In genomic region chr9:87193721-87194120, GRCm38 (mm10) we compare ENCODE assay signal across 24 mouse cellular contexts. TPM values are rescaled to one million over a fixed set of nuclear protein-coding genes. Genes with fewer than 3 reads are reported as not detected.
A peak's percentile ranks its signal among the peaks of the same experiment; 100 is the strongest.
DNase-seq lines count a peak whose midpoint lies in the region; ATAC-seq lines count a peak whose summit lies in the region.
"Had no signal": no experiment of that assay in that cellular context is flagged by ENCODE, and none has a peak within 500 bp of the region (broad histone marks: within the 10 kb centered on the region; RNA-seq: fewer than 3 reads in every experiment).

No protein-coding gene starts in this region.

- no peak overlapping the region for H3K27ac ChIP-seq in embryonic facial prominence, embryonic 11.5 days (replicated peaks; ENCODE audit: low read depth, low read length)
- H3K27ac ChIP-seq in embryonic facial prominence, embryonic 10.5 days (replicated peaks), result no peak overlapping the region
- H3K27ac ChIP-seq: forebrain, embryonic 10.5 days; forebrain, embryonic 13.5 days; heart, adult 2 months; heart, embryonic 10.5 days; heart, embryonic 13.5 days; hindbrain, embryonic 12.5 days; hindbrain, embryonic 15.5 days; intestine, embryonic 15.5 days had no signal

- no peaks in the 10 kb centered on the region for H3K27me3 ChIP-seq in embryonic facial prominence, embryonic 11.5 days (ENCODE audit: control insufficient read depth, insufficient read depth, low read length)
- H3K27me3 ChIP-seq in embryonic facial prominence, embryonic 10.5 days (replicated peaks; ENCODE audit: low read depth, poor library complexity, severe bottlenecking), result no peaks in the 10 kb centered on the region
- H3K27me3 ChIP-seq: forebrain, embryonic 13.5 days; heart, embryonic 13.5 days; hindbrain, embryonic 12.5 days; hindbrain, embryonic 15.5 days; intestine, embryonic 15.5 days; Patski had no signal

- no peak overlapping the region for H3K9ac ChIP-seq in embryonic facial prominence, embryonic 11.5 days (replicated peaks; ENCODE audit: low read length)
- H3K9ac ChIP-seq: forebrain, embryonic 13.5 days; forebrain, postnatal 0 days; heart, embryonic 13.5 days; hindbrain, embryonic 12.5 days; hindbrain, embryonic 15.5 days; intestine, embryonic 15.5 days had no signal

- H3K36me3 ChIP-seq in embryonic facial prominence, embryonic 11.5 days (replicated peaks; ENCODE audit: control insufficient read depth, insufficient read depth, low read depth, low read length), result peaks cover 10% of the 10 kb centered on the region
- peaks cover 77% of the 10 kb centered on the region for H3K36me3 ChIP-seq in embryonic facial prominence, embryonic 10.5 days (replicated peaks)

- no peak; the same call in 1 of the 2 replicates for ATAC-seq in embryonic facial prominence, embryonic 11.5 days (replicated peaks; ENCODE audit: insufficient number of reproducible peaks, low FRiP score, low TSS enrichment, low read depth)
- ATAC-seq: forebrain, embryonic 13.5 days; forebrain, postnatal 0 days; intestine, embryonic 15.5 days; Patski had no signal

- H3K4me2 ChIP-seq in embryonic facial prominence, embryonic 11.5 days (ENCODE audit: low read depth, low read length), result no peak overlapping the region
- H3K4me2 ChIP-seq: forebrain, embryonic 13.5 days; heart, embryonic 13.5 days; hindbrain, embryonic 12.5 days; hindbrain, embryonic 15.5 days; intestine, embryonic 15.5 days had no signal

- DNase-seq in embryonic facial prominence, embryonic 11.5 days (ENCODE audit: low spot score), result peak; percentile 71
- DNase-seq in embryonic facial prominence, embryonic 10.5 days (ENCODE audit: low spot score), result no peak
- DNase-seq in 3T3-L1 (ENCODE audit: low read depth, low spot score) (peak; percentile 51), NIH3T3 (ENCODE audit: low read depth) (peak; percentile 15)
- DNase-seq in spleen, postnatal 14 days (ENCODE audit: low spot score in 2 of 2), result no peak
- DNase-seq in layer of hippocampus, adult 9-10 months (ENCODE audit: low spot score), result no peak
- DNase-seq: adrenal gland, postnatal 10 days; adrenal gland, postnatal 36 days; cerebellum, adult 18-20 months; cerebellum, adult 9-10 months; cerebellum, postnatal 14 days; forebrain, postnatal 0 days; gastrocnemius, postnatal 25 days; heart, adult 2 months; heart, postnatal 14 days; kidney, adult 11 months had no signal

- no peaks in the 10 kb centered on the region for H3K4me1 ChIP-seq in embryonic facial prominence, embryonic 11.5 days (ENCODE audit: control insufficient read depth, insufficient read depth, low read length)
- no peaks in the 10 kb centered on the region for H3K4me1 ChIP-seq in embryonic facial prominence, embryonic 10.5 days
- H3K4me1 ChIP-seq: forebrain, embryonic 10.5 days; forebrain, embryonic 13.5 days; heart, embryonic 10.5 days; heart, embryonic 13.5 days; hindbrain, embryonic 12.5 days; hindbrain, embryonic 15.5 days; intestine, embryonic 15.5 days had no signal

- WGBS in embryonic facial prominence, embryonic 11.5 days, result 29% methylated on average over 1 of the region's 1 CpGs
- WGBS in embryonic facial prominence, embryonic 10.5 days, result 52% methylated on average over 1 of the region's 1 CpGs

- H3K4me3 ChIP-seq in embryonic facial prominence, embryonic 11.5 days (ENCODE audit: low read depth, low read length), result no peak overlapping the region
- H3K4me3 ChIP-seq in embryonic facial prominence, embryonic 10.5 days, result no peak overlapping the region
- H3K4me3 ChIP-seq: forebrain, embryonic 10.5 days; forebrain, embryonic 13.5 days; heart, adult 2 months; heart, embryonic 10.5 days; heart, embryonic 13.5 days; hindbrain, embryonic 12.5 days; hindbrain, embryonic 15.5 days; intestine, embryonic 15.5 days had no signal

- 0 out of 2 replicates have a peak, but pooled peaks cover 2% of the 10 kb centered on the region for H3K9me3 ChIP-seq in embryonic facial prominence, embryonic 11.5 days (replicated peaks; ENCODE audit: control insufficient read depth, low read length)
- peaks cover 14% of the 10 kb centered on the region for H3K9me3 ChIP-seq in embryonic facial prominence, embryonic 10.5 days
- H3K9me3 ChIP-seq: heart, embryonic 10.5 days; hindbrain, embryonic 15.5 days; intestine, embryonic 15.5 days had no signal

RNA-seq across cellular contexts. Expression of gene Mrap2, which starts 49.6 kb away (rescaled TPM):
- polyA plus RNA-seq in embryonic facial prominence, embryonic 11.5 days (2014; fragmentation: Nextera tagmentation; extraction: Ambion mirVana), result not detected in 2 replicates
- 0.13 TPM in 1 of 2 replicates, not detected in the other for polyA plus RNA-seq in embryonic facial prominence, embryonic 10.5 days (2016; fragmentation: Nextera tagmentation; extraction: Ambion mirVana)
- polyA plus RNA-seq: forebrain, embryonic 10.5 days; heart, embryonic 10.5 days; heart, embryonic 13.5 days; Patski had no signal

Comparison
In these comparisons a context has a peak if more than half of its experiments do, and no peak if none do; other contexts are left out.
1. DNase-seq: peak in embryonic facial prominence, embryonic 11.5 days (single experiment), 3T3-L1 (single experiment) and NIH3T3 (single experiment); none in embryonic facial prominence, embryonic 10.5 days (single experiment), spleen, postnatal 14 days (0 of 2) and layer of hippocampus, adult 9-10 months (single experiment).